Mouse (Mus musculus) lung, adult 2 months (tissue): ENCODE measurements around the gene 4933406M09Rik.

ENCODE experiments used
- CTCF ChIP-seq: fragments of 200-500 bp; IDR thresholded peaks from 2 replicates; pipeline ENCODE4 v1.5.1; 2011; ENCODE audit warnings: mild to moderate bottlenecking, low read length, control low read depth; ENCODE audit not compliant: insufficient read depth
- POLR2A ChIP-seq: fragments of 200-500 bp; IDR thresholded peaks from 2 replicates; pipeline ENCODE4 v1.6.1; 2011; ENCODE audit warnings: low read depth, mild to moderate bottlenecking, control low read depth, low read length, borderline replicate concordance; ENCODE audit errors: extremely low read depth

GRCm38 (mm10) chr1:134368777-134369337 is 16.9 kb upstream of the 4933406M09Rik start:
- TF ChIP-seq POLR2A (no peak), CTCF (peak; percentile 33; the same call in 1 of the 2 replicates)
